Mouse (Mus musculus) neural tube, embryonic 12.5 days (tissue): ENCODE results near the gene Gm20388. TPM values are rescaled to one million over a fixed set of nuclear protein-coding genes. Genes with fewer than 3 reads are reported as not detected.

ENCODE experiments used
- ATAC-seq: fragments of 200-750 bp; cut with Nextera tagmentation; 2 replicates; pipeline ENCODE4 v1.8.0; 2017; ENCODE audit warnings: low read depth, mild to moderate bottlenecking, moderate TSS enrichment, moderate library complexity; ENCODE audit not compliant: low FRiP score
- H3K27ac ChIP-seq: fragments of 300-500 bp; sonication (generic); 2 replicates; pipeline ENCODE4 v1.5.1; 2016
- H3K27me3 ChIP-seq: fragments of 300-500 bp; sonication (generic); replicated peaks from 2 replicates; pipeline ENCODE4 v1.6.1; 2016; ENCODE audit warnings: mild to moderate bottlenecking
- H3K36me3 ChIP-seq: fragments of 300-500 bp; sonication (generic); 2 replicates; pipeline ENCODE4 v1.6.1; 2016; ENCODE audit warnings: mild to moderate bottlenecking
- H3K4me1 ChIP-seq: fragments of 300-500 bp; sonication (generic); 2 replicates; pipeline ENCODE4 v1.6.1; 2016
- H3K4me2 ChIP-seq: fragments of 300-500 bp; sonication (generic); replicated peaks from 2 replicates; pipeline ENCODE4 v1.6.1; 2016; ENCODE audit warnings: mild to moderate bottlenecking
- H3K4me3 ChIP-seq: fragments of 300-500 bp; sonication (generic); 2 replicates; pipeline ENCODE4 v1.5.1; 2016
- H3K9ac ChIP-seq: fragments of 300-500 bp; sonication (generic); 2 replicates; pipeline ENCODE4 v1.6.1; 2016; ENCODE audit warnings: mild to moderate bottlenecking
- H3K9me3 ChIP-seq: fragments of 300-500 bp; sonication (generic); 2 replicates; pipeline ENCODE4 v1.6.1; 2016; ENCODE audit warnings: mild to moderate bottlenecking
- WGBS: fragments of 180-500 bp; shearing (Covaris S2); methylation state at CpG from one replicate; pipeline ENCODE4 v1.1.7; 2016; 5-methylcytosine and 5-hydroxymethylcytosine counted together
- polyA plus RNA-seq: library from polyadenylated mRNA; unstranded; fragments of >200 nt; fragmentation: Nextera tagmentation; extraction: Ambion mirVana; gene quantifications from 2 replicates; pipeline ENCODE4 v1.2.1, GENCODE M21; 2016

Gm20388 gene
- polyA plus RNA-seq, 1 experiment from 2014 or later: not detected

- Histone ChIP-seq H3K4me2 (no peak overlapping the region), H3K4me3 (no peak overlapping the region), H3K4me1 (peaks cover 86% of the 10 kb centered on the region), H3K36me3 (no peaks in the 10 kb centered on the region), H3K27ac (no peak overlapping the region), H3K9ac (no peak overlapping the region), H3K9me3 (no peaks in the 10 kb centered on the region), H3K27me3 (no peaks in the 10 kb centered on the region)
- no peak for ATAC-seq
- WGBS: 52% methylated on average over 7 of the region's 7 CpGs
Measured at GRCm38 (mm10) chr8:120529226-120529625, 618.6 kb downstream of the Gm20388 start.

DNA sequence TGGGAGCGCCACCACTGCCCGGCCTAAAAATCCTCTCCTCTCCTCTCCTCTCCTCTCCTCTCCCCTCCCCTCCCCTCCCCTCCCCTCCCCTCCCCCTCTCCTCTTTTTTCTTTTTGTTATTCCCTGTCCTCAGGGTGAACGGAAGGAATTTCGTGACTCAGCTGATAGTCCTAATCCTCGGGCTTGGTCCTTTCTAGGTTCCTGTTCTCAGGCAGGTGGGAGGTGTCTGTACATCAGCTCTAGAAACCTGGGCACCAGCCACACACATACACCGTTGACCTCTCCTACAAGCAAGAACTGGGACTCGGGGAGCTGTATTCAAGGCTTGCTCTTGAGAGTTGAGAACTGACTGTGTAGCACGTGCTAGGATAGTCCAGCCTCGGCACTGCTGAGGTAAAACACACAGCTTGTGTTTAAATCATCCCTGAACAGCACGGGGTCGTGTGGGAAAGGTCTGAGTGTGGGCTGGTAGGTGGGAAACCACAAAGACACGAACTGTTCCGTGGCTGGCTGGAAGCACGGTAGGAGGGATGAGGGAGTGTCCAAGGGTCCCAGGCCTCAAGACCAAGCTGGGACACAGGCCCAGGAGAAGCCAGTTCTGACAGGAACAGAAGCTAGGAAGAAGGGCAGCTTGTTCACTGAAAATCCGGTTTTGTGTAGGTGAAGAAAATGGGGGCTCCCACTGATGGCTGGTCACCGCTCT is 620.5 kb downstream of the Gm20388 start:
- peak overlapping the region; percentile 88 for H3K27ac ChIP-seq
- H3K27me3 ChIP-seq: no peaks in the 10 kb centered on the region
- no peak overlapping the region for H3K4me3 ChIP-seq
- ATAC-seq: no peak
- H3K4me2 ChIP-seq: peak overlapping the region; percentile 97
- H3K4me1 ChIP-seq: peaks cover 87% of the 10 kb centered on the region
- WGBS: 41% methylated on average over 16 of the region's 16 CpGs
- no peaks in the 10 kb centered on the region for H3K9me3 ChIP-seq
- H3K36me3 ChIP-seq: no peaks in the 10 kb centered on the region
- no peak overlapping the region for H3K9ac ChIP-seq

GRCm38 (mm10) chr8:120531775-120532516 is 621.3 kb downstream of the Gm20388 start:
- Histone ChIP-seq H3K4me1 (peaks cover 87% of the 10 kb centered on the region), H3K9ac (no peak overlapping the region), H3K27me3 (no peaks in the 10 kb centered on the region), H3K4me2 (peak overlapping the region; percentile 97), H3K36me3 (no peaks in the 10 kb centered on the region), H3K4me3 (no peak overlapping the region), H3K27ac (peak overlapping the region; percentile 88), H3K9me3 (no peaks in the 10 kb centered on the region)
- ATAC-seq: no peak; the same call in 1 of the 2 replicates
- WGBS: 32% methylated on average over 10 of the region's 10 CpGs

DNA sequence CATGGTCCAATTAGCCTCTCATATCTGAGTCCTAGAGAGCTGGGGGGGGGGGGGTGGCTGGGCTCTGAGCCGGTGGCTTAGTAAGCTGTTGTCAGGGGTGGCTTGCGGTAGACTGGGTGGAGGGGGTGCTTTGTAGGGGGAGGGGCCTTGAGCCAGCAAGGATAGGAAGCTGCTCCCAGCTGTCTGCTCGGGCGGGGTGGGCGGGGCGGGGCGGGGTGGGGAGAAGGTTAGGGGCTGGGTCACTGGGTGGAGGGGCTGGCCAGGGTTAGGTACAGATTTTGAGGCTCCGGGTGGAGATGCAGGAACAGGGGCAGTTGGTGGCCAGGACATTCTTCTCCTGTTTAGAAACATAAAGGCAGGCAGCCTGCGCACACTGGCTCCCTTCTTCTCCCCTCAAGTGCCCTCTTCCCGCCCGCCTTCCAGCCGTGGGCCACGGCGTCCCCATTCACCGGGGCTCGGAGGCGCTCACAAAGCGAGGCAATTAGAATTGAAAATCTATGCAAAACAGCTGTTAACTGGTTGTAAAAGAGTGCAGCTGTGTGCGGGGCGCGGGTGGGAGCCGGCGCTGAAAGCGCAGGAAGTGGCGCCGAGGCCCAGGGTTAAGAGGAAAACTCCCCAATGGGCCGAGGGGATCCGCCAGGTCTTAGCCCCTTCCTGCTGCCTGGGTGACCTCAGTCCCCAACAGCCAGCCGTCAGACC is 622.0 kb downstream of the Gm20388 start:
- ATAC-seq: peak; percentile 54
- peak overlapping the region; percentile 33 for H3K9ac ChIP-seq
- whole genome bisulfite sequencing: 1% methylated on average over 28 of the region's 29 CpGs
- H3K4me3 ChIP-seq: 0 out of 2 replicates have a peak overlapping the region, but pooled peaks have one; percentile 9
- peak overlapping the region; percentile 97 for H3K4me2 ChIP-seq
- peaks cover 84% of the 10 kb centered on the region for H3K4me1 ChIP-seq
- no peaks in the 10 kb centered on the region for H3K36me3 ChIP-seq
- H3K9me3 ChIP-seq: no peaks in the 10 kb centered on the region
- no peaks in the 10 kb centered on the region for H3K27me3 ChIP-seq
- peak overlapping the region; percentile 88 for H3K27ac ChIP-seq

GRCm38 (mm10) chr8:120533380-120533779 is 622.7 kb downstream of the Gm20388 start:
- Histone ChIP-seq H3K9ac (peak overlapping the region; percentile 33), H3K36me3 (no peaks in the 10 kb centered on the region), H3K4me1 (peaks cover 83% of the 10 kb centered on the region), H3K4me3 (no peak overlapping the region), H3K27me3 (no peaks in the 10 kb centered on the region), H3K27ac (peak overlapping the region; percentile 88), H3K9me3 (no peaks in the 10 kb centered on the region), H3K4me2 (peak overlapping the region; percentile 97)
- ATAC-seq: no peak
- WGBS: 20% methylated on average over 3 of the region's 3 CpGs

DNA sequence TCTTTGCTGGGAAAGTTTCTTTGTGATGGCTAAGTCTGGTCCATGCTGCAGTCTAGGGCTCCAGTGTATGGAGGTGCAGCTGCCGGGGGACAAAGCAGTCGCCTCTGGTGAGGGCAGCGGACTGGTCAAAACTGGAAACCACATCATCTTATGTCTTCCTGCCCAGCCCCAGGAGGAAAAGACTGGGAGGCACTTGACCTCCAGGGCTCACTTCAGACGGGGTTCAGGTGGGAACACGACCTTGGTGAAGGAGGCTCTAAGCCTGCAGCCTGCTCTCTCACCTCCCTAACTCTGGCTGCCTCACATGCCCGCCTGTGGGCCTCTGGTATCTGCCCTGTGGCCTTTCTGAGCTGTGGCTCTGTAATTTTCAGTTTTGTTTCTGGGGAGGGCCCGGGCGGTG is 623.4 kb downstream of the Gm20388 start:
- H3K4me3 ChIP-seq: no peak overlapping the region
- no peaks in the 10 kb centered on the region for H3K9me3 ChIP-seq
- H3K4me2 ChIP-seq: peak overlapping the region; percentile 97
- H3K9ac ChIP-seq: peak overlapping the region; percentile 35; the same call in 1 of the 2 replicates
- 36% methylated on average over 8 of the region's 8 CpGs for WGBS
- no peak for ATAC-seq
- peaks cover 83% of the 10 kb centered on the region for H3K4me1 ChIP-seq
- no peaks in the 10 kb centered on the region for H3K36me3 ChIP-seq
- H3K27me3 ChIP-seq: no peaks in the 10 kb centered on the region
- H3K27ac ChIP-seq: peak overlapping the region; percentile 88

DNA sequence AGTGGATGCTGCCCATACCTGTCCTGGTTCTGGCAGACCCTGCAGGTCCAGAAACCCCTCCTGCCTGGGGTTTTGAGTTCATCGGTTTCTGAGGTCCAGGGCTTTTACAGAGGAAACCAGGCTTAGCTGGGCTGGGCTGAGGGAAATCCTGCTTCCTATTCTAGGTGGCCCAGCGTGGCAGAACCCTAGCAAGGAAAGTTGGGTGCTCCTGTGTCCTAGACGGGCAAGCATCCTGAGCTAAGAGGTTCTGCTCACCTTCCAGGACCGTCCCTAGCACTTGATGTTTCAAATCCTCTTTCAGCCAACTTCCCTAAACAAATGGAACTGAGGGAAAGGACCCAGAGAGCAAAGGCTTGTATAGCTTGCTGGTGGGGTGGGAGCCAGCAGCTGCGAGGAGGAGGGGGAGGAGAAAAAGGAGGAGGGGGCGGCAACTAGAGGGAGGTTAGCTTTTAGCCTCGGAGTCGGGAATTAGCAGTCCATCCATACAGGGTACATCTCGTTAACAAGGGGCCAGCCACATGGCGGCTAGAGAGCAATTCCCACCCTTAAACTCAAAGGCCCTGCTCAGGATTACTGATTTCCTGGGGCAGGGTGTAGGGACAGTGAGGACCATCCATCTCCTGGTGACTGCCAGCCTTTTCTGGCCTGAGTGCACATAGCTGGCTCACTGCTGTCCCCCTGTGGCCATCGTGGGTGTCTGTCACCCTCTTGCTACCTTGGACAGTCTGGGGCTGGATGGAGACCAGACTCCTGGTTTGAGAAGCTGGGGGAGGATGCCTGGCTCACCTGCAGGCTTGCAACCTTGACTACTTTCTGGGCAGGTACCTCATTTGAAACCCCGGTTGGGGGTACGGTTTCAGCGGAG is 624.1 kb downstream of the Gm20388 start:
- WGBS: 4% methylated on average over 14 of the region's 14 CpGs

DNA sequence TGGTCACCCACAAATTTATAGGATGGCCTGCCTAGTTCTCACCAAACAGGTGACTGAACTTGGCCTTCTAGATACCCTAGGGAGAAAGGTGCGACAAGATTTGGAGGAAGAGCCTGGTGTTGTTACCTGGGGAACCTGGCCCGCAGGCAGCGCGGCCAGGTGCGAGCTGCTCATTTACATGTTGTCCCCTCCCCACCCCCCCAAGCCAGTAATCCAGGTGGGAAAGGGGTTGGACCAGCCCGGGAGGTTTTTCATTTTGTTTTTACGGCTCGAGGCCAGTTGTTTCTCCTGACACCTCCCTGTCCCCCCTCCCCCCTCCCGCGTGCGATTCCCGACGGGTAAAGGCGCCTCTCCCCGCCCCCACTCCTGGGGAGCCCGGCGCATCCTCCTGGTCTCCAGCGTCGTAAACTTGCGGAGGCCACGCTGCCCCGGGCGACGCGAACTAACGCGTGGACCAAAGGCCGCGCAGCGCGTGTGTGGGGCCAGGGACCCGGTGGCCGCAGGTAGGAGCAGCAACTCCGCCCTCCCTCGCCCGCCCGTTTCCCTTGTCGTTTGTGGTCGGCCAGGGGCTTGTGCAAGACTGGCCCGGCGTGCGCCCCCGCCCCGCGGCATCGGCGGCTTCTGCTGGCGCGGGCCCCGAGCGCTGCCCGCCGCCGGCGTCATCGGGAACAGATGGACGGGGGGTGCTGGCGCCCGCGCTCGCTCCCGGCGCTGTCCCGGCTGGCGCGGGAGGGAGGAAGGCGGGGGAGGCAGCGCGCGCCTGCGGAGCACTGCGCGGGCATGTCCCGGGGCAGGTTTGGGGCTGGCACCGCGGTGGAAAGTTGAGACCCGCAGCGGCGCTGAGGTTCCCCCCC is 625.0 kb downstream of the Gm20388 start:
- Histone ChIP-seq H3K9me3 (no peaks in the 10 kb centered on the region), H3K9ac (peak overlapping the region; percentile 86), H3K4me2 (peak overlapping the region; percentile 97), H3K27me3 (no peaks in the 10 kb centered on the region), H3K4me3 (peak overlapping the region; percentile 64), H3K4me1 (peaks cover 95% of the 10 kb centered on the region), H3K27ac (peak overlapping the region; percentile 97), H3K36me3 (no peaks in the 10 kb centered on the region)
- no peak for ATAC-seq
- 1% methylated on average over 77 of the region's 79 CpGs for WGBS

More for the DNA sequence above, 624.1 kb downstream of the Gm20388 start:
- no peaks in the 10 kb centered on the region for H3K27me3 ChIP-seq
- no peaks in the 10 kb centered on the region for H3K9me3 ChIP-seq
- H3K4me1 ChIP-seq: peaks cover 86% of the 10 kb centered on the region
- no peak overlapping the region; the same call in 1 of the 2 replicates for H3K4me3 ChIP-seq
- H3K4me2 ChIP-seq: peak overlapping the region; percentile 97
- H3K27ac ChIP-seq: peak overlapping the region; percentile 97
- H3K9ac ChIP-seq: peak overlapping the region; percentile 35; the same call in 1 of the 2 replicates
- H3K36me3 ChIP-seq: no peaks in the 10 kb centered on the region
- peak; percentile 48 for ATAC-seq

DNA sequence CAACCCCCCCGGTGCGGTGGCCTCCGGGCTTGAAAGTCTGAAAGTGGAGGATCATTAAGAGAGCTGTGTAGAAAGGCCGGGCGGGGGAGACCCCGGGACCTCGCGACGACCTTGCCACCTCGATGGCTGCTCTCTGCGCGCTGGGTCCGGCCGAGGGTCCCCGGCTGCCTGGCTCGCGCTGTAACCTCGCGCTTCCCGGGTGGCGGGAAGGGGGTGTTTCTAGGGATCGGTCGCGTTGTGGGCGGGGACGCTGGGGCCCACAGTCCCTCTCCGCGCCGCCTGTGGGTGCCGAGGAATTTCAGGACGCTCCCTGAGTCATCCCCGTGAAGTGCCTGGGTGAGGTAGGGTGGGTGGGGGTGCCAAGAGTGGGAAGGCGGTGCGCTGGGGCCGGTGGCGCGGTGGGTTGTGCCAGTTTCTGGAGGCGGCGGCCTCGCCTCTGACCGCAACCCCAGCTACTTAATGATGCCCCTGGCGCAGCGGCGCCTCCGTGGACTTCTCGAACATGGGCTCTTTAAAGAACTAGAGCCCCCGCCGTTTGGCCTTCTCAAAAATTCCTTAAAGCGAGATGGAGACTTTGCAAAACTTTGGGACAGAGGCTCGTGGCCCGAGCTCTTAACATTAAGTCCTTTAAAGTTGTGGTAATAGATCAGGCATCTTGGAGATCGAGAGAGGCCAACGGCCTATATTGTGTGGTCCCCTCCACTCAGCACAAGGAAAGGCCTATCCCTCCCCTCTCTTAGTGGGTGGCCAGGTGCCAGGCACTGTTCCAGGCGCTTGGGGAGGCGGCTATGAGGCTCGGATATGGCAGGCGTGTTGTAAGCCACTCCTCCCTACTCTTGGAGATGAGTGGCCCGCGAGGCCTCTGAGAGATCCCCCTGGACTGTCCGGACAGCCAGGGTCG is 625.9 kb downstream of the Gm20388 start:
- Histone ChIP-seq H3K9ac (peak overlapping the region; percentile 86), H3K9me3 (no peaks in the 10 kb centered on the region), H3K4me3 (peak overlapping the region; percentile 64), H3K27ac (peak overlapping the region; percentile 97), H3K27me3 (no peaks in the 10 kb centered on the region), H3K4me2 (peak overlapping the region; percentile 97), H3K4me1 (peaks cover 94% of the 10 kb centered on the region), H3K36me3 (no peaks in the 10 kb centered on the region)
- ATAC-seq: peak; percentile 8; the same call in 1 of the 2 replicates
- WGBS: under 1% methylated on average over 61 of the region's 61 CpGs

DNA sequence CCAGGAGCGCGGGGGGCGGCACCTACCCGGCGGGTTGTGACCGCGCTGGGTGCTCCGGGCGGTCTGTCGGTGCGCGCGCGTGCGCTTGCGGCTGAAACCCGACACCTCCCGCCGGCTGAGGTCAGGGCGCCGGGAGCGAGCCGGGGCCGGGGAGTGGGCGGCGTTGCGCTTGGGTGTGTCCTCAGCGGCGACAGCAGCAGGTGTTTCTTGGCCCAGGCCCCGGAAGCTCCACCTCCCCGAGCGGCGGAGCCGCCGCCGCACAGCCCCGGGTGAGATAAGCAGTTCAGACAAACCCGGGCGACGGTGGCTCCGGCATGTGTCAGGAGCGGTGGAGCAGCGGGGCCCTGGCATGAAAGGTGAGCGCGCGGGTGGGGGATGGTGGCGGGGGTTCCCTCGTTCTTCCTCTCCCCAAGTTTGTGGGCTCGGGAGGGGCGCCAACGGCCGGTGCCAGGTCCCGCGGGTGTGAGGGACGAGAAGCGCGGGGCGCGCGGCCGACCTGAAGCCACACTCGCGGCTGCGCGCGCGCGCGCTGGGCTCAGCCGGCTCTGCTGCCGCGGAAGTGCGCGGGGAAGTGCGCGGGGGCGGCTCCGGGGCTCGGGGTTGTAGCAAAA is 626.7 kb downstream of the Gm20388 start:
- H3K36me3 ChIP-seq: no peaks in the 10 kb centered on the region
- peak overlapping the region; percentile 86 for H3K9ac ChIP-seq
- peaks cover 93% of the 10 kb centered on the region for H3K4me1 ChIP-seq
- H3K27me3 ChIP-seq: no peaks in the 10 kb centered on the region
- H3K4me2 ChIP-seq: peak overlapping the region; percentile 97
- peak; percentile 16; the same call in 1 of the 2 replicates for ATAC-seq
- H3K4me3 ChIP-seq: peak overlapping the region; percentile 64
- no peaks in the 10 kb centered on the region for H3K9me3 ChIP-seq
- WGBS: under 1% methylated on average over 56 of the region's 79 CpGs
- peak overlapping the region; percentile 97 for H3K27ac ChIP-seq
